Mouse (Mus musculus): Measurements from ENCODE around the gene Ssbp2.

Gene Ssbp2

GRCm38 (mm10) chr13:91529821-91530220, 69.7 kb downstream of the Ssbp2 start:
- no peak for DNase-seq (ENCODE audit: low spot score)

DNA sequence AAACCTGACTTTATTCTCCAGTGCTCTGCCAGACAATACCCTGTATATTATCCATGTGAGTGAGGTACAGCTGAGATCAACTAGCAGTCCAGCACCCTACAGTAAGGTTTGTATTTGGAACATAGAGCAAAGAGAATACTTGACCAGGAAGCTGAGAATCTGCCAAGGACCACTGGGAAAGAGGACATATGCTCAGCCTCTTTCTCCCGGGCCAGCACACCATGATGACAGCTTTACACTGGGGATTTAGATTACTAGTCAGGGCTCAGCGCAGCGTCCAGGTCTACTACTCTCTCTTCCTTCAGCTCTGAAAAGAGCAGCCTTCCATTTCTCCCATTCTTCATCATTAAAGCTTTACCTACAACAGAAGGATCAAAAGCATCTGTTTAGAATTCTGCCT, 76.6 kb downstream of the Ssbp2 start:
- DNase-seq (ENCODE audit: low spot score) = no peak

DNA sequence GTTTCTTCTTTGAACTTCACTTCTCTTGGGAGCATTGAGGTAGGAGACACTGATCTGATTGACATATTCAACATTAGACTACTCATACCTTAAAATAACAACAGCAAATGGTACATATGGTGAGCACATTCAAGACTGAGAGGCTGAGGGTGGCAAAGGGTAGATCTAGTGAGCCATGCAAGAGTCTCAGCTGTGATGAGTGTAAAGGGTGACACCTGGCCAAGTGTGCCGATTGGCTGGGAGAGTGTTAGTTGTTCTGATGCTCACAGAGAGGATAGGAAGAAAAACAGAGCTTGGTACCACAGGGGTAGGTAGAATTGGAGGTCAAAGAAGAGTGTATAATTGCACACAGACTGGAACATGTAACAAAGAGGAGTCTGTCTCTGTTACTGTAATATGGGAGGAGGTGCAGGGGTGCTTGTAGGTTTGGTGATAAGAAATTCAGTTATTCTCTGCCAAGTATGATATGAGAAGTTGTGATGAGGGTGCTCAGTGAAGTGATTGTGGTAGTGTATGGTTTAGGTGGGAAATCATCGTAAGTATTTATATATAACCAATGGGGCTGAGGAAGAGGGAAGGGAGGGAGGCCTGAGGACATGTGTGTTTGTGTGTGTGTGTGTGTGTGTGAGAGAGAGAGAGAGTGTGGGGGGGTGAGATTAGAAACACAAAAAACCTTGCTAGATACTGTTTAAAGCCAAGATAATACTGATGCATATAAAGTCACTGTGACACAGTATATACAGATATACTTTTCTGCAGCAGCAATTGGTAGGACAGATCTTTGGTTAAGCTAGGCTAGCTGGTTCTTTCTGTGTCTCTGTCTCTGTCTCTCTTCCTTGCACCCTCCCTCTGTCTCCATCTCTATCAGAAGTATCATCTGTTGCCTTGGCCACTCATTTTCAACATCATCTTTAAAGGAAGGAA, 80.3 kb downstream of the Ssbp2 start:
- no peak for DNase-seq (ENCODE audit: low spot score)

GRCm38 (mm10) chr13:91541069-91541429, 81.0 kb downstream of the Ssbp2 start:
- no peak for DNase-seq (ENCODE audit: low spot score)

- no peak for DNase-seq (ENCODE audit: low spot score)
Observed at GRCm38 (mm10) chr13:91543555-91543954, 83.5 kb downstream of the Ssbp2 start.

- DNase-seq (ENCODE audit: low spot score) = no peak
Observed at GRCm38 (mm10) chr13:91564047-91564446, 104.0 kb downstream of the Ssbp2 start.

GRCm38 (mm10) chr13:91564755-91565154, 104.7 kb downstream of the Ssbp2 start:
- DNase-seq (ENCODE audit: low spot score) = no peak

DNA sequence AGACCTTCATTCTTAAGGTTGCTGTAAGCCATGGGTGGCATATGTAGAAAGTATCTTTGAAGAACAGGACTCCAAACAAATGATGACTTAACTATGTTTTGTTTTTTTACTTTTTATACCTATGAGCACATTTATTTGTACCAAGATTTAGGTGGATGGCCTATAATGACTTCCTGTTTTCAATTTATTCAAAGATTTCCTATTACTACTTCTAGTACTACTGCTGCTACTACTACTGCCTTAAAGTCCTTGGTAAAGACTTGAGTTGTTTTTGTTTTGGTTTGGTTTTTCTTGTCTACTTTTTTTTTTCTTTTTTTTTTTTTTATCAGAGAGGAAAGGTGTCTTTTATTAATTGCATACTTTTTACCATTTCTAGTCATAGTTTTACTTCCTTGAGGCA, 121.4 kb downstream of the Ssbp2 start:
- DNase-seq (ENCODE audit: low spot score) = no peak

- DNase-seq (ENCODE audit: low spot score) = no peak
Observed at GRCm38 (mm10) chr13:91582212-91582611, 122.1 kb downstream of the Ssbp2 start.

DNA sequence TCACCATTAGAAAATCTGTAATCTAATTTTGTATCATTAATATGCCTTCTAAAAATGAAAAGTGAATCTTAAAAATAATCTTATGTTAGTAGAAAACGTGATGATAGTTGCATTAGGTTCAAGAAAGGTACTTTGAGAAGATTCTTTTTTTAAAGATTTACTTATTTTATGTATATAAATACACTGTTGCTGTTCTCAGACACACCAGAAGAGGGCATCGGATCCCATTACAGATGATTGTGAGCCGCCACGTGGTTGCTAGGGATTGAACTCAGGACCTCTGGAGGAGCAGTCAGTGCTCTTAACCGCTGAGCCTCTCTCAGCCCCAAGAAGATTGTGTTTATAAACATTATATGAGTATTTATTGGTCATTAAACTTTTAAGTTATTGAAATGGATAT, 126.3 kb downstream of the Ssbp2 start:
- no peak for DNase-seq (ENCODE audit: low spot score)

- DNase-seq (ENCODE audit: low spot score) = no peak
Observed at GRCm38 (mm10) chr13:91588475-91588874, 128.4 kb downstream of the Ssbp2 start.

GRCm38 (mm10) chr13:91591863-91592262, 131.8 kb downstream of the Ssbp2 start:
- no peak for DNase-seq (ENCODE audit: low spot score)

- no peak for DNase-seq (ENCODE audit: low spot score)
Observed at GRCm38 (mm10) chr13:91595284-91595683, 135.2 kb downstream of the Ssbp2 start.

GRCm38 (mm10) chr13:91599594-91599993, 139.5 kb downstream of the Ssbp2 start:
- DNase-seq (ENCODE audit: low spot score) = no peak

DNA sequence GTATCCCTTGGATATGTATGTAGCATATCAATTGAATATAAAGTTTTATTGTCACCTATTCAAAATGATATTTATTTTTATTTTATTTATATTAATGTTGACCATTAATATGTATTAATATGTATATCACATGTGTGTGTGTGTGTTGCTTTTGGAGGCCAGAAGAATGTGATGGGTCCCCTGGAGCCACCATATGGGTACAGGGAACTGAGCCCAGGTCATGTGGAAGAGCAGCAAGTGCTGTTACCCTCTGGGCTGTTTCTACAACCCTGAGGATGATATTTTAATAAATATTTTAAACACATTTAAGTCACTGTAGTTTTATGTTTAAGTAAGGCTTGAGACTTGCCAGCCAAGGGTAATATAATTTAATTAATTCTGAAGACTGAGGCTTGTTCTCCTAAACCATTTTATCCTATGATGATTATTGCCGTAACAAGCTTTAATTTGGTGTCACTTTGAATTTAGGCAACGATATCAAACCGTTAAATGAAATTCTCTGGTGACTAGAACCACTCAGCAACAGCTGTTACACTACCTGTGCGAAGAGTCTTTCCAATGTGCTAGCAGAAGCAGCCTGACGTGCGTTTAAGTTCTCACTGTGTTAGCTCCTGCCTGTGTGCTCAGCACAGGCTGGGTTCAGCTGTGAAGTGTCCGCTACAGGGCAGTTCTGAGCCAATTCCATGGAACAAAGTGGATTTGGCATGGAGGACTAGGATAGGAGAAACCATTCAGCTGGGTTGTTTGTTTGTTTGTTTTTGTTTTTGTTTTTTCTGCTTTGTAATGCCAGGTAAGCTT, 145.2 kb downstream of the Ssbp2 start:
- no peak for DNase-seq (ENCODE audit: low spot score)

- DNase-seq (ENCODE audit: low spot score) = no peak
Observed at GRCm38 (mm10) chr13:91610601-91611000, 150.5 kb downstream of the Ssbp2 start.

GRCm38 (mm10) chr13:91611909-91612308, 151.8 kb downstream of the Ssbp2 start:
- DNase-seq (ENCODE audit: low spot score) = no peak

DNA sequence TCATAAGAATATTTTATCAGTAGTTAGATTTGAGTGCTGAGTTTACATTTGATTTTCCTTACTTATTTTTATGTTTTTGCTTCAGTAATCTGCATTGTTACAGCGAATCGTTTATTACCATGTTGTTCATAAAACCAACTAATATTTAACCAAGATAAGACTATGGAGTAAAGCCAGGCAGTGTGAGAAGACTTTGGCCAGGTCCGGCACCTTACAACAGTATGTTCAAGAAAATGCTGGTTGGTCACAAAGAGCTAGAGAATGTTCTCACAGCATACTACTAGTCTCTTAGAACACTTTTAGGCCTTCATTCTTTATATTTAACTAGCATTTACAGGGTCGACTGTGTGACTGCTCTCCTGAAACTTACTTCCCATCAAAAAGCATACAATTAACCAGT, 152.5 kb downstream of the Ssbp2 start:
- no peak for DNase-seq (ENCODE audit: low spot score)

DNA sequence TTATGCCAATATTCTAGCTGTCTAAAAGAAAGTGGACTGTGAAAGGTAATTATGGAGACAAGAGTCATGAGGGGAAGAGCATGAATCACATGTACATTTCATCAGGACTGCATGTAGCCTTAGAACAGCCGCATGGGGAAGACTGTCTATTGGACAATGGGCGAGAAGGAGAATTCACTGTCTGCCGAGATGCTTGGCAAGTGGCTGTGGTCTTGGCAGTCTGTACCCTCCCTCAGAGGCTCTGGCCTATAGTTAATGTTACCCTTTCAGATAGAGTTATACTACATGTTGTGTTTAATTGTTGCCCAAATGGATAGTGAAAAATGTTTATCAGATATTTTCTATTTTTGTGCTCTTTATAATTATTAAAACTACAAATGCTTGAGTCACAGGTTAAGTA, 156.0 kb downstream of the Ssbp2 start:
- DNase-seq (ENCODE audit: low spot score) = no peak

GRCm38 (mm10) chr13:91616876-91617275, 156.8 kb downstream of the Ssbp2 start:
- no peak for DNase-seq (ENCODE audit: low spot score)

DNA sequence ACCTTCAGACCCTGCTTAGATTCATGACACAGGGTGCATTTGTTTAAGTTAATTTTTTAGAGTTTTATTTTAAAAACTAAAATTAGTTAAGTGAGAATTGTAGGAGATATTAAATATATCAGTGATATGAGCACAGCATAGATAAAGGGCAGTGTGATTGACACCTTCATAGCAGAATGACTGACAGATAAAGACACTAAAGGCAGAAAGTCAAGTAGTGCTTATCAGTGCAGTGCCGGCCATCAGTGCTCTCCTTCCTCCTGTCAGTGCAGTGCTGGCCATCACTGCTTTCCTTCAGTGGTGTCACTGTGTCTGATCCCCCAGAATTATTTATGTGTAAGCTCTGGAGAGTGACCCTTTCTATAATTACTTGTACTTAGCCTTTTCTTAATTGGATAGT, 159.3 kb downstream of the Ssbp2 start:
- no peak for DNase-seq (ENCODE audit: low spot score)

- no peak for DNase-seq (ENCODE audit: low spot score)
Observed at GRCm38 (mm10) chr13:91620541-91620940, 160.5 kb downstream of the Ssbp2 start.

GRCm38 (mm10) chr13:91631291-91631799, 171.3 kb downstream of the Ssbp2 start:
- DNase-seq (ENCODE audit: low spot score) = no peak

Data from yolk sac, embryonic 10.5 days (tissue).